Mouse (Mus musculus): ENCODE measurements around the gene Ttll2. TPM values are rescaled to one million over a fixed set of nuclear protein-coding genes. Genes with fewer than 3 reads are reported as not detected.

Gene Ttll2
- total RNA-seq, 1 experiment from 2014 or later: not detected

Other genes with a start within 250 kb of the Ttll2 start
- 0.40 and 3.6 TPM in 2 replicates for gene Rps6ka2, start 182.6 kb downstream of the Ttll2 start, total RNA-seq (2017)
- not detected in 2 replicates for gene Tcp10a, start 28.1 kb downstream of the Ttll2 start, total RNA-seq (2017)
- not detected in 2 replicates for gene Gm49630, start 19.3 kb upstream of the Ttll2 start, total RNA-seq (2017)
- gene Unc93a2, start 32.8 kb upstream of the Ttll2 start, total RNA-seq (2017): 0.06 TPM in 1 of 2 replicates, not detected in the other

Measured in hematopoietic stem cell, adult 5-6 weeks (primary cell).